Mouse (Mus musculus): Measurements from ENCODE around the gene Morn2. TPM values are rescaled to one million over a fixed set of nuclear protein-coding genes. Genes with fewer than 3 reads are reported as not detected.

The Morn2 gene
- total and polyA plus RNA-seq, 2 experiments from 2014 or later = 17.1 to 54.5 TPM

DNA sequence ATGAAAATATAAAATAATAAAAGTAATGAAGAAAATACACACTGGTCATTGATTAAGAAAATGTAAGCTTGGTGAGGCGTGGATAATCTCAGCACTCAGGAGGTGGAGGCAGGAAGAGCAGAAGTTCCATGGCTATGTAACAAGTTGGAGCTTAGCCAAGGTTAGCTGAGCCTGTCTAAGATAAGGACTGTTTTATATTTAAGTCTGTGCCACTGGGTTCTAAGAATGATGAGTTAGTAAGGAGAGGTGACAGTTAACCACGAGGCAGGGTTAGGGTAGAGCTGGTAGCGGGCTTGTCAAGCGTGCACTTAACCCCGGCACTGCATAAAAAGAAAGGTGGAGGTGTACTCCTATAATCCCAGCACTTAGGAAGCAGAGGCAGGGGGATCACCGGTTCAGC is 32.2 kb downstream of the Morn2 start:
- no peak overlapping the region for H3K4me3 ChIP-seq (ENCODE audit: low read length)
- H3K9me3 ChIP-seq (ENCODE audit: low read length) = no peaks in the 10 kb centered on the region
- 88% methylated on average over 6 of the region's 6 CpGs for WGBS
- DNase-seq (ENCODE audit: low spot score) (no peak), ATAC-seq (no peak)
- no peak for TF ChIP-seq CTCF (IDR thresholded peaks at IDR 0.05; ENCODE audit: low read depth)
- no peaks in the 10 kb centered on the region for H3K36me3 ChIP-seq (ENCODE audit: insufficient read depth, low read length)
- H3K9ac ChIP-seq (replicated peaks; ENCODE audit: low read length) = no peak overlapping the region
- H3K4me1 ChIP-seq (ENCODE audit: insufficient read depth, low read length) = no peaks in the 10 kb centered on the region
- H3K27me3 ChIP-seq (ENCODE audit: insufficient read depth, low read length) = no peaks in the 10 kb centered on the region
- H3K27ac ChIP-seq = no peak overlapping the region
- no peak overlapping the region for H3K4me2 ChIP-seq (ENCODE audit: low read depth, low read length)

GRCm38 (mm10) chr17:80323015-80323414 is 33.0 kb downstream of the Morn2 start:
- no peak for ATAC-seq
- no peak for DNase-seq (ENCODE audit: low spot score)
- no peaks in the 10 kb centered on the region for H3K4me1 ChIP-seq (ENCODE audit: insufficient read depth, low read length)
- H3K27me3 ChIP-seq (ENCODE audit: insufficient read depth, low read length) = no peaks in the 10 kb centered on the region
- no peaks in the 10 kb centered on the region for H3K9me3 ChIP-seq (ENCODE audit: low read length)
- WGBS = 71% methylated on average over 4 of the region's 4 CpGs
- no peak overlapping the region for H3K9ac ChIP-seq (replicated peaks; ENCODE audit: low read length)
- H3K4me2 ChIP-seq (ENCODE audit: low read depth, low read length) = no peak overlapping the region
- no peak overlapping the region for H3K27ac ChIP-seq
- no peak for TF ChIP-seq CTCF (IDR thresholded peaks at IDR 0.05; ENCODE audit: low read depth)
- H3K4me3 ChIP-seq (ENCODE audit: low read length) = no peak overlapping the region
- H3K36me3 ChIP-seq (ENCODE audit: insufficient read depth, low read length) = no peaks in the 10 kb centered on the region

- H3K36me3 ChIP-seq (ENCODE audit: insufficient read depth, low read length) = no peaks in the 10 kb centered on the region
These were observed 33.7 kb downstream of the Morn2 start for GRCm38 (mm10) chr17:80323658-80324057.

DNA sequence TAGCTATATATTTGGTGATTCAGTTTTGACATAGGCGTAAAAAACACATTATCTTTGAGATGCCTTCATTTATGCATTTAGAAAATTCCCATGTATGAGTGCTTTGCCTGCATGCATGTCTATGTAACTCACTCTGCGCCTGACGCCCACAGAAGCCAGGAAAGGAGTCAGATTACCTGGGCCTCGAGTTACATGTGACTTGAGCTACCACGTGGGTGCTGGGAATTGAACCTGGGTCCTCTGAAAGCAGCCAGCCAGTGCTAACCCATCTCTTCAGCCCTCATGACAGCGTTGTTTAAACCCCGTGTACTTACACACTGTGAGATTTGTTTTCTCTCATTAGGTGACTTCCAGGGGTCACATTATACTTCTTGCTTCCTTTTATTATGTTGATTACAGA is 34.5 kb downstream of the Morn2 start:
- Histone ChIP-seq H3K9me3 (ENCODE audit: low read length) (no peaks in the 10 kb centered on the region), H3K36me3 (ENCODE audit: insufficient read depth, low read length) (no peaks in the 10 kb centered on the region), H3K4me3 (ENCODE audit: low read length) (no peak overlapping the region), H3K4me1 (ENCODE audit: insufficient read depth, low read length) (no peaks in the 10 kb centered on the region), H3K27ac (no peak overlapping the region), H3K4me2 (ENCODE audit: low read depth, low read length) (no peak overlapping the region), H3K9ac (replicated peaks; ENCODE audit: low read length) (no peak overlapping the region), H3K27me3 (ENCODE audit: insufficient read depth, low read length) (no peaks in the 10 kb centered on the region)
- DNase-seq (ENCODE audit: low spot score) (no peak), ATAC-seq (no peak)
- no peak for TF ChIP-seq CTCF (IDR thresholded peaks at IDR 0.05; ENCODE audit: low read depth)
- WGBS = 84% methylated on average over 7 of the region's 7 CpGs

More at GRCm38 (mm10) chr17:80323658-80324057, 33.7 kb downstream of the Morn2 start:
- ATAC-seq (no peak), DNase-seq (ENCODE audit: low spot score) (no peak)
- TF ChIP-seq CTCF (IDR thresholded peaks at IDR 0.05; ENCODE audit: low read depth) = no peak
- 75% methylated on average over 8 of the region's 8 CpGs for WGBS
- H3K27me3 ChIP-seq (ENCODE audit: insufficient read depth, low read length) = no peaks in the 10 kb centered on the region
- H3K4me1 ChIP-seq (ENCODE audit: insufficient read depth, low read length) = no peaks in the 10 kb centered on the region
- no peak overlapping the region for H3K4me2 ChIP-seq (ENCODE audit: low read depth, low read length)
- no peaks in the 10 kb centered on the region for H3K9me3 ChIP-seq (ENCODE audit: low read length)
- no peak overlapping the region for H3K4me3 ChIP-seq (ENCODE audit: low read length)
- H3K27ac ChIP-seq = no peak overlapping the region
- H3K9ac ChIP-seq (replicated peaks; ENCODE audit: low read length) = no peak overlapping the region

GRCm38 (mm10) chr17:80325456-80325855 is 35.5 kb downstream of the Morn2 start:
- Histone ChIP-seq H3K36me3 (ENCODE audit: insufficient read depth, low read length) (no peaks in the 10 kb centered on the region), H3K4me1 (ENCODE audit: insufficient read depth, low read length) (no peaks in the 10 kb centered on the region), H3K27ac (no peak overlapping the region), H3K9ac (replicated peaks; ENCODE audit: low read length) (no peak overlapping the region), H3K27me3 (ENCODE audit: insufficient read depth, low read length) (no peaks in the 10 kb centered on the region), H3K4me2 (ENCODE audit: low read depth, low read length) (no peak overlapping the region), H3K9me3 (ENCODE audit: low read length) (no peaks in the 10 kb centered on the region), H3K4me3 (ENCODE audit: low read length) (no peak overlapping the region)
- no peak for TF ChIP-seq CTCF (IDR thresholded peaks at IDR 0.05; ENCODE audit: low read depth)
- DNase-seq (ENCODE audit: low spot score) (no peak), ATAC-seq (no peak)
- 94% methylated on average over 4 of the region's 5 CpGs for WGBS

DNA sequence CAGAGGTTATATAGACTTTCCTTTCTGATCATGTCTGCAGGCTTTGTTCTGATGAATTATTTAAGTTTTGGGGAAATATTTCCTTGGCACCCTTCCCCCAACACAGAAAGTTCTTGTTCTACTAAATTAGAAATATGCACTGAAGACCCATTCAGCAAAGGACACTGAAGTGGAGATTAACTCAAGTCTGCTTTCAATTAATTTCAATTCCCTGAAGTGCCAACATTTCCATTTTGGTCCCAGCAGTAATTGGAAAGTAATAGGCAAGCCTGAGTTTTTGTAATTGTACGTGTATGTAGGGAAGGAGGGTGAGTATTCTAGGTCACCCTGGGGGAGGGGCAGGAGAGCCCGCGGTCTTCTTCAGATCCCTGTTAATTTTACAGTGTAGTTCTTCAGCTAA is 36.4 kb downstream of the Morn2 start:
- Histone ChIP-seq H3K4me1 (ENCODE audit: insufficient read depth, low read length) (no peaks in the 10 kb centered on the region), H3K9me3 (ENCODE audit: low read length) (no peaks in the 10 kb centered on the region), H3K36me3 (ENCODE audit: insufficient read depth, low read length) (no peaks in the 10 kb centered on the region), H3K4me3 (ENCODE audit: low read length) (no peak overlapping the region), H3K27ac (no peak overlapping the region), H3K4me2 (ENCODE audit: low read depth, low read length) (no peak overlapping the region), H3K27me3 (ENCODE audit: insufficient read depth, low read length) (no peaks in the 10 kb centered on the region), H3K9ac (replicated peaks; ENCODE audit: low read length) (no peak overlapping the region)
- TF ChIP-seq CTCF (IDR thresholded peaks at IDR 0.05; ENCODE audit: low read depth) = no peak
- 66% methylated on average over 3 of the region's 3 CpGs for WGBS
- DNase-seq (ENCODE audit: low spot score) (peak; percentile 45), ATAC-seq (peak; percentile 73)

DNA sequence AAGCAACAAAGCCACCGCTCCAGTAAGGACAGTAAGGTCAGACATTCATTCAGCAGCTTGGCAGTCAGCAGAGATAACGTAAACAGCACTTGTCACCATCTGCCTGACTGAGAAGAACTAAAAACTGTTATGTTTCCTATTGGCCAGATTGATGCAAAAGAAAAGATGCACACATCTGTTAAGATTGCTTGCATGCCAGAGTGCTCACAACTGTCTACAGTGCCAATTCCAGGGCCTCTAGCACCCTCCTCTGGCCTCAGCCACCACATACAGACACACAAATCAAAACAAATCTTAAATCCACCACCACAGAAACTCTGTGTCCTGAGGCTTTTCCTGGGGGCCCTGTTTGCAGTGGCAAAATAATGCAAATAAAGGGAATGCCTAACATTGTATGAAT is 42.4 kb downstream of the Morn2 start:
- Histone ChIP-seq H3K4me1 (ENCODE audit: insufficient read depth, low read length) (no peaks in the 10 kb centered on the region), H3K9me3 (ENCODE audit: low read length) (no peaks in the 10 kb centered on the region), H3K4me2 (ENCODE audit: low read depth, low read length) (no peak overlapping the region), H3K9ac (replicated peaks; ENCODE audit: low read length) (no peak overlapping the region), H3K4me3 (ENCODE audit: low read length) (no peak overlapping the region), H3K27ac (no peak overlapping the region), H3K27me3 (ENCODE audit: insufficient read depth, low read length) (no peaks in the 10 kb centered on the region), H3K36me3 (ENCODE audit: insufficient read depth, low read length) (no peaks in the 10 kb centered on the region)
- TF ChIP-seq CTCF (IDR thresholded peaks at IDR 0.05; ENCODE audit: low read depth) = peak; percentile 67
- DNase-seq (ENCODE audit: low spot score) = peak; percentile 59
- 79% methylated on average over 2 of the region's 2 CpGs for WGBS
- ATAC-seq = peak; percentile 56

All from hindbrain, postnatal 0 days (tissue).